Mouse (Mus musculus) small intestine, adult 2 months (tissue): Measurements from ENCODE around the gene Npas3. TPM values are rescaled to one million over a fixed set of nuclear protein-coding genes. Genes with fewer than 3 reads are reported as not detected.

Experiments
- H3K27ac ChIP-seq: fragments of 200-500 bp; 2 replicates; pipeline ENCODE4 v1.5.1; 2012; ENCODE audit warnings: low read depth, low read length, control low read depth, inconsistent platforms; ENCODE audit not compliant: insufficient read depth
- H3K27me3 ChIP-seq: fragments of 200-500 bp; 2 replicates; pipeline ENCODE4 v1.6.1; 2012; ENCODE audit warnings: mild to moderate bottlenecking, moderate library complexity, low read length, inconsistent platforms; ENCODE audit not compliant: control insufficient read depth, insufficient read depth
- H3K36me3 ChIP-seq: fragments of 200-500 bp; 2 replicates; pipeline ENCODE4 v1.6.1; 2012; ENCODE audit warnings: mild to moderate bottlenecking, low read length, control low read depth, inconsistent platforms; ENCODE audit not compliant: control insufficient read depth, insufficient read depth
- H3K4me1 ChIP-seq: fragments of 200-500 bp; 2 replicates; pipeline ENCODE4 v1.6.1; 2012; ENCODE audit warnings: low read length, inconsistent platforms, mixed read lengths; ENCODE audit not compliant: control insufficient read depth, insufficient read depth, insufficient read length
- H3K4me3 ChIP-seq: fragments of 200-500 bp; 2 replicates; pipeline ENCODE4 v1.5.1; 2012; ENCODE audit warnings: low read depth, mild to moderate bottlenecking, control low read depth, inconsistent platforms, low read length, moderate library complexity
- CTCF ChIP-seq: fragments of 200-500 bp; IDR thresholded peaks from 2 replicates; pipeline ENCODE4 v1.5.1; 2012; ENCODE audit warnings: low read depth, mild to moderate bottlenecking, control low read depth, inconsistent platforms, low read length, moderate library complexity, mixed read lengths; ENCODE audit not compliant: insufficient replicate concordance, insufficient read length; ENCODE audit errors: extremely low read depth
- POLR2A ChIP-seq: fragments of 200-500 bp; IDR thresholded peaks from 2 replicates; pipeline ENCODE4 v1.6.1; 2012; ENCODE audit warnings: low read depth, mild to moderate bottlenecking, control low read depth, inconsistent platforms, low read length, moderate library complexity
- whole genome bisulfite sequencing: fragments of 180-500 bp; shearing (Covaris S2); methylation state at CpG from one replicate; pipeline ENCODE4 v1.1.7; 2018; 5-methylcytosine and 5-hydroxymethylcytosine counted together
- polyA plus RNA-seq: library from polyadenylated mRNA; depleted of rRNA; stranded (reverse); fragments of >200 nt; gene quantifications from 2 replicates; pipeline ENCODE4 v1.2.3, GENCODE M21; 2012

Npas3 gene
- polyA plus RNA-seq, 1 experiment: 0.13 TPM

GRCm38 (mm10) chr12:53981575-53982507 is 733.4 kb downstream of the Npas3 start:
- 86% methylated on average over 9 of the region's 9 CpGs for WGBS
- H3K27me3 ChIP-seq: no peaks in the 10 kb centered on the region
- H3K36me3 ChIP-seq: no peaks in the 10 kb centered on the region
- TF ChIP-seq CTCF (no peak), POLR2A (no peak)
- no peaks in the 10 kb centered on the region for H3K4me1 ChIP-seq
- no peak overlapping the region for H3K4me3 ChIP-seq
- no peak overlapping the region for H3K27ac ChIP-seq

- Histone ChIP-seq H3K27ac (no peak overlapping the region), H3K27me3 (no peaks in the 10 kb centered on the region), H3K36me3 (no peaks in the 10 kb centered on the region), H3K4me1 (no peaks in the 10 kb centered on the region), H3K4me3 (no peak overlapping the region)
- WGBS: 84% methylated on average over 7 of the region's 7 CpGs
- no peak for TF ChIP-seq POLR2A
- TF ChIP-seq CTCF: no peak
Measured at GRCm38 (mm10) chr12:53983946-53984345, 735.5 kb downstream of the Npas3 start.

- 82% methylated on average over 14 of the region's 14 CpGs for WGBS
- no peaks in the 10 kb centered on the region for H3K36me3 ChIP-seq
- no peaks in the 10 kb centered on the region for H3K4me1 ChIP-seq
- H3K4me3 ChIP-seq: no peak overlapping the region
- no peak overlapping the region for H3K27ac ChIP-seq
- TF ChIP-seq CTCF: no peak
- TF ChIP-seq POLR2A: no peak
- H3K27me3 ChIP-seq: no peaks in the 10 kb centered on the region
Measured at GRCm38 (mm10) chr12:53985851-53986842, 737.7 kb downstream of the Npas3 start.

- no peaks in the 10 kb centered on the region for H3K4me1 ChIP-seq
- WGBS: 96% methylated on average over 6 of the region's 6 CpGs
- H3K27ac ChIP-seq: no peak overlapping the region
- H3K36me3 ChIP-seq: no peaks in the 10 kb centered on the region
- H3K27me3 ChIP-seq: no peaks in the 10 kb centered on the region
- no peak for TF ChIP-seq POLR2A
- peak; percentile 59; the same call in 1 of the 2 replicates for TF ChIP-seq CTCF
- H3K4me3 ChIP-seq: no peak overlapping the region
Measured at GRCm38 (mm10) chr12:53992411-53992810, 743.9 kb downstream of the Npas3 start.

- Histone ChIP-seq H3K4me1 (no peaks in the 10 kb centered on the region), H3K4me3 (no peak overlapping the region), H3K27me3 (no peaks in the 10 kb centered on the region), H3K27ac (no peak overlapping the region), H3K36me3 (no peaks in the 10 kb centered on the region)
- no peak for TF ChIP-seq CTCF
- TF ChIP-seq POLR2A: no peak
- 70% methylated on average over 5 of the region's 5 CpGs for WGBS
Measured at GRCm38 (mm10) chr12:53995710-53996109, 747.2 kb downstream of the Npas3 start.

- WGBS: 80% methylated on average over 3 of the region's 3 CpGs
- no peak overlapping the region for H3K27ac ChIP-seq
- H3K27me3 ChIP-seq: no peaks in the 10 kb centered on the region
- no peaks in the 10 kb centered on the region for H3K4me1 ChIP-seq
- no peak for TF ChIP-seq POLR2A
- no peak for TF ChIP-seq CTCF
- H3K4me3 ChIP-seq: no peak overlapping the region
- H3K36me3 ChIP-seq: no peaks in the 10 kb centered on the region
Measured at GRCm38 (mm10) chr12:53997141-53997540, 748.7 kb downstream of the Npas3 start.
